Mouse (Mus musculus) ES-E14 (cell line): ENCODE measurements around the gene Spon1.

ENCODE experiments used
- CHD2 ChIP-seq: IDR thresholded peaks from 2 replicates; pipeline ENCODE4 v1.6.1; 2014; ENCODE audit warnings: mild to moderate bottlenecking, low read depth, low read length, inconsistent platforms
- HCFC1 ChIP-seq: IDR thresholded peaks from 2 replicates; pipeline ENCODE4 v1.6.1; 2012; ENCODE audit warnings: low read length, inconsistent platforms, borderline replicate concordance; ENCODE audit not compliant: insufficient read depth
- MAFK ChIP-seq: IDR thresholded peaks from 2 replicates; pipeline ENCODE4 v1.6.1; 2014; ENCODE audit warnings: mild to moderate bottlenecking, low read depth, low read length, inconsistent platforms; ENCODE audit not compliant: insufficient read depth
- ZC3H11A ChIP-seq: IDR thresholded peaks from 2 replicates; pipeline ENCODE4 v1.6.1; 2012; ENCODE audit warnings: low read depth, mild to moderate bottlenecking, inconsistent platforms, low read length, borderline replicate concordance

GRCm38 (mm10) chr7:114090892-114091545, 325.2 kb downstream of the Spon1 start:
- TF ChIP-seq ZC3H11A (no peak), HCFC1 (no peak), CHD2 (no peak), MAFK (no peak)
